Mouse (Mus musculus) MEL-GATA-1-ER (cell line): ENCODE data around the gene Tm7sf3.
A peak's percentile ranks its signal among the peaks of the same experiment; 100 is the strongest.

ENCODE experiments used
- DNase-seq: peaks from one replicate; pipeline ENCODE4 v3.0.0-alpha.2; 2012; ENCODE audit warnings: low read depth; ENCODE audit errors: extremely low read depth

The Tm7sf3 gene

GRCm38 (mm10) chr6:146642276-146643183 lies at the start of gene Tm7sf3, which contains the start of gene Med21:
Gene Tm7sf3 (minus strand): TSS chr6:146642824.
Gene Med21 (plus strand): TSS chr6:146642547.
- peak; percentile 93 for DNase-seq

- DNase-seq: no peak
These were observed 46.2 kb upstream of the Tm7sf3 start for GRCm38 (mm10) chr6:146688861-146689260.

GRCm38 (mm10) chr6:146688010-146688409 lies 45.4 kb upstream of the Tm7sf3 start:
- no peak for DNase-seq

GRCm38 (mm10) chr6:146686463-146687196 lies 44.0 kb upstream of the Tm7sf3 start:
- DNase-seq: peak; percentile 78

GRCm38 (mm10) chr6:146685781-146686308 lies 43.2 kb upstream of the Tm7sf3 start:
- peak; percentile 51 for DNase-seq

GRCm38 (mm10) chr6:146683881-146684280 lies 41.3 kb upstream of the Tm7sf3 start:
- DNase-seq: no peak

GRCm38 (mm10) chr6:146678136-146679070 lies 35.8 kb upstream of the Tm7sf3 start:
- DNase-seq: no peak

- no peak for DNase-seq
These were observed 34.3 kb upstream of the Tm7sf3 start for GRCm38 (mm10) chr6:146676904-146677303.

GRCm38 (mm10) chr6:146674881-146675536 lies 32.4 kb upstream of the Tm7sf3 start:
- DNase-seq: no peak

- no peak for DNase-seq
These were observed 31.8 kb upstream of the Tm7sf3 start for GRCm38 (mm10) chr6:146674420-146674819.

GRCm38 (mm10) chr6:146673696-146674095 lies 31.1 kb upstream of the Tm7sf3 start:
- DNase-seq: no peak

GRCm38 (mm10) chr6:146672106-146672505 lies 29.5 kb upstream of the Tm7sf3 start:
- DNase-seq: no peak

- no peak for DNase-seq
These were observed 28.6 kb upstream of the Tm7sf3 start for GRCm38 (mm10) chr6:146670956-146671855.

GRCm38 (mm10) chr6:146668606-146669005 lies 26.0 kb upstream of the Tm7sf3 start:
- no peak for DNase-seq

GRCm38 (mm10) chr6:146666811-146667210 lies 24.2 kb upstream of the Tm7sf3 start:
- DNase-seq: no peak

- no peak for DNase-seq
These were observed 22.8 kb upstream of the Tm7sf3 start for GRCm38 (mm10) chr6:146665408-146665807.

GRCm38 (mm10) chr6:146664917-146665316 lies 22.3 kb upstream of the Tm7sf3 start:
- no peak for DNase-seq

- no peak for DNase-seq
These were observed 21.5 kb upstream of the Tm7sf3 start for GRCm38 (mm10) chr6:146664116-146664515.

GRCm38 (mm10) chr6:146662679-146663078 lies 20.1 kb upstream of the Tm7sf3 start:
- peak; percentile 46 for DNase-seq
